Mouse (Mus musculus): Measurements from ENCODE around the gene Jmjd1c. TPM values are rescaled to one million over a fixed set of nuclear protein-coding genes. Genes with fewer than 3 reads are reported as not detected.
"Not testable (repeated sequence)": the region's sequence is repeated elsewhere in the genome, so short reads cannot be mapped to it uniquely, and the experiment has no call there.

The Jmjd1c gene
- polyA plus RNA-seq, 1 experiment = 56.3 TPM

GRCm38 (mm10) chr10:67107017-67107761 is 11.3 kb downstream of the Jmjd1c start:
- Histone ChIP-seq H3K4me3 (replicated peaks; ENCODE audit: insufficient read depth, low read depth, low read length) (no peak overlapping the region), H3K27ac (ENCODE audit: insufficient read depth, low read length) (peak overlapping the region; percentile 31; the same call in 1 of the 2 replicates), H3K27me3 (ENCODE audit: control insufficient read depth, insufficient read depth, low read length) (no peaks in the 10 kb centered on the region), H3K4me1 (ENCODE audit: control insufficient read depth, insufficient read depth, low read length) (peaks cover 55% of the 10 kb centered on the region)
- TF ChIP-seq CTCF (IDR thresholded peaks at IDR 0.05; ENCODE audit: borderline replicate concordance, insufficient read depth, low read depth, low read length) (no peak), POLR2A (IDR thresholded peaks at IDR 0.05; ENCODE audit: borderline replicate concordance, insufficient read depth, low read length) (no peak)
- WGBS = 11% methylated on average over 9 of the region's 9 CpGs
- peak; percentile 55 to 60 for DNase-seq

- no peak for TF ChIP-seq CTCF (IDR thresholded peaks at IDR 0.05; ENCODE audit: borderline replicate concordance, insufficient read depth, low read depth, low read length)
- TF ChIP-seq POLR2A (IDR thresholded peaks at IDR 0.05; ENCODE audit: borderline replicate concordance, insufficient read depth, low read length) = no peak
- H3K27ac ChIP-seq (ENCODE audit: insufficient read depth, low read length) = no peak overlapping the region
- WGBS = 30% methylated on average over 9 of the region's 9 CpGs
- no peak overlapping the region for H3K4me3 ChIP-seq (replicated peaks; ENCODE audit: insufficient read depth, low read depth, low read length)
- peaks cover 51% of the 10 kb centered on the region for H3K4me1 ChIP-seq (ENCODE audit: control insufficient read depth, insufficient read depth, low read length)
- H3K27me3 ChIP-seq (ENCODE audit: control insufficient read depth, insufficient read depth, low read length) = no peaks in the 10 kb centered on the region
- DNase-seq = peak in 1 of 2 experiments; percentile 43
These were observed 12.2 kb downstream of the Jmjd1c start for GRCm38 (mm10) chr10:67108096-67108495.

GRCm38 (mm10) chr10:67109635-67110034 is 13.7 kb downstream of the Jmjd1c start:
- Histone ChIP-seq H3K4me1 (ENCODE audit: control insufficient read depth, insufficient read depth, low read length) (peaks cover 41% of the 10 kb centered on the region), H3K27ac (ENCODE audit: insufficient read depth, low read length) (no peak overlapping the region), H3K4me3 (replicated peaks; ENCODE audit: insufficient read depth, low read depth, low read length) (no peak overlapping the region), H3K27me3 (ENCODE audit: control insufficient read depth, insufficient read depth, low read length) (no peaks in the 10 kb centered on the region)
- no peak for DNase-seq
- TF ChIP-seq CTCF (IDR thresholded peaks at IDR 0.05; ENCODE audit: borderline replicate concordance, insufficient read depth, low read depth, low read length) (no peak), POLR2A (IDR thresholded peaks at IDR 0.05; ENCODE audit: borderline replicate concordance, insufficient read depth, low read length) (no peak)
- WGBS = 63% methylated on average over 5 of the region's 5 CpGs

- TF ChIP-seq POLR2A (IDR thresholded peaks at IDR 0.05; ENCODE audit: borderline replicate concordance, insufficient read depth, low read length) (no peak), CTCF (IDR thresholded peaks at IDR 0.05; ENCODE audit: borderline replicate concordance, insufficient read depth, low read depth, low read length) (no peak)
- DNase-seq = peak in 1 of 2 experiments; percentile 51
- WGBS = 21% methylated on average over 14 of the region's 14 CpGs
- Histone ChIP-seq H3K4me3 (replicated peaks; ENCODE audit: insufficient read depth, low read depth, low read length) (no peak overlapping the region), H3K27me3 (ENCODE audit: control insufficient read depth, insufficient read depth, low read length) (no peaks in the 10 kb centered on the region), H3K4me1 (ENCODE audit: control insufficient read depth, insufficient read depth, low read length) (peaks cover 37% of the 10 kb centered on the region), H3K27ac (ENCODE audit: insufficient read depth, low read length) (no peak overlapping the region)
These were observed 15.3 kb downstream of the Jmjd1c start for GRCm38 (mm10) chr10:67111044-67111798.

GRCm38 (mm10) chr10:67111799-67112177 is 15.9 kb downstream of the Jmjd1c start:
- Histone ChIP-seq H3K27me3 (ENCODE audit: control insufficient read depth, insufficient read depth, low read length) (no peaks in the 10 kb centered on the region), H3K4me3 (replicated peaks; ENCODE audit: insufficient read depth, low read depth, low read length) (no peak overlapping the region), H3K27ac (ENCODE audit: insufficient read depth, low read length) (no peak overlapping the region), H3K4me1 (ENCODE audit: control insufficient read depth, insufficient read depth, low read length) (peaks cover 37% of the 10 kb centered on the region)
- DNase-seq = no peak
- TF ChIP-seq CTCF (IDR thresholded peaks at IDR 0.05; ENCODE audit: borderline replicate concordance, insufficient read depth, low read depth, low read length) = no peak
- no peak for TF ChIP-seq POLR2A (IDR thresholded peaks at IDR 0.05; ENCODE audit: borderline replicate concordance, insufficient read depth, low read length)
- 65% methylated on average over 5 of the region's 5 CpGs for WGBS

GRCm38 (mm10) chr10:67112967-67113366 is 17.0 kb downstream of the Jmjd1c start:
- H3K27me3 ChIP-seq (ENCODE audit: control insufficient read depth, insufficient read depth, low read length); H3K4me3 ChIP-seq (replicated peaks; ENCODE audit: insufficient read depth, low read depth, low read length); H3K27ac ChIP-seq (ENCODE audit: insufficient read depth, low read length); DNase-seq: not testable (repeated sequence)
- H3K4me1 ChIP-seq (ENCODE audit: control insufficient read depth, insufficient read depth, low read length) = peaks cover 38% of the 10 kb centered on the region
- 74% methylated on average over 5 of the region's 5 CpGs for WGBS

- Histone ChIP-seq H3K27ac (ENCODE audit: insufficient read depth, low read length) (no peak overlapping the region), H3K4me3 (replicated peaks; ENCODE audit: insufficient read depth, low read depth, low read length) (no peak overlapping the region), H3K4me1 (ENCODE audit: control insufficient read depth, insufficient read depth, low read length) (peaks cover 43% of the 10 kb centered on the region), H3K27me3 (ENCODE audit: control insufficient read depth, insufficient read depth, low read length) (no peaks in the 10 kb centered on the region)
- no peak for DNase-seq
- no peak for TF ChIP-seq CTCF (IDR thresholded peaks at IDR 0.05; ENCODE audit: borderline replicate concordance, insufficient read depth, low read depth, low read length)
- no peak for TF ChIP-seq POLR2A (IDR thresholded peaks at IDR 0.05; ENCODE audit: borderline replicate concordance, insufficient read depth, low read length)
- WGBS = 60% methylated on average over 11 of the region's 11 CpGs
These were observed 17.9 kb downstream of the Jmjd1c start for GRCm38 (mm10) chr10:67113833-67114232.

GRCm38 (mm10) chr10:67115115-67115514 is 19.2 kb downstream of the Jmjd1c start:
- 11% methylated on average over 6 of the region's 6 CpGs for WGBS
- no peak for TF ChIP-seq POLR2A (IDR thresholded peaks at IDR 0.05; ENCODE audit: borderline replicate concordance, insufficient read depth, low read length)
- TF ChIP-seq CTCF (IDR thresholded peaks at IDR 0.05; ENCODE audit: borderline replicate concordance, insufficient read depth, low read depth, low read length) = no peak
- DNase-seq = no peak
- H3K4me3 ChIP-seq (replicated peaks; ENCODE audit: insufficient read depth, low read depth, low read length) = no peak overlapping the region
- peaks cover 43% of the 10 kb centered on the region for H3K4me1 ChIP-seq (ENCODE audit: control insufficient read depth, insufficient read depth, low read length)
- H3K27me3 ChIP-seq (ENCODE audit: control insufficient read depth, insufficient read depth, low read length) = no peaks in the 10 kb centered on the region
- H3K27ac ChIP-seq (ENCODE audit: insufficient read depth, low read length) = no peak overlapping the region

All from cerebellum, adult 2 months (tissue).